ENCODE assay signal across 24 mouse cellular contexts in genomic region chr7:114854169-114854568, GRCm38 (mm10).
DNase-seq lines count a peak whose midpoint lies in the region; ATAC-seq and TF ChIP-seq lines count a peak whose summit lies in the region.
"Had no signal": no experiment of that assay in that cellular context is flagged by ENCODE, and none has a peak within 500 bp of the region (broad histone marks: within the 10 kb centered on the region; RNA-seq: fewer than 3 reads in every experiment).

No protein-coding gene starts in this region.

- no peak for TF ChIP-seq POLR2A in small intestine, adult 2 months (IDR thresholded peaks at IDR 0.05; ENCODE audit: low read depth, low read length)

- no peak overlapping the region for H3K9ac ChIP-seq in liver, embryonic 13.5 days
- no peak overlapping the region for H3K9ac ChIP-seq in liver, postnatal 0 days (replicated peaks)
- H3K9ac ChIP-seq: forebrain, embryonic 13.5 days; forebrain, postnatal 0 days; heart, embryonic 13.5 days; hindbrain, embryonic 12.5 days; hindbrain, embryonic 15.5 days had no signal

- H3K4me3 ChIP-seq in liver, embryonic 13.5 days (replicated peaks): no peak overlapping the region
- H3K4me3 ChIP-seq in liver, postnatal 0 days (ENCODE audit: low read depth, low read length): no peak overlapping the region
- H3K4me3 ChIP-seq in small intestine, adult 2 months (ENCODE audit: low read depth, low read length): no peak overlapping the region
- H3K4me3 ChIP-seq: forebrain, embryonic 10.5 days; forebrain, embryonic 13.5 days; gastrocnemius, adult 2 months; heart, embryonic 13.5 days; hindbrain, embryonic 12.5 days; hindbrain, embryonic 15.5 days had no signal

- no peak overlapping the region for H3K27ac ChIP-seq in liver, embryonic 13.5 days
- H3K27ac ChIP-seq in liver, postnatal 0 days (ENCODE audit: low read depth): no peak overlapping the region
- H3K27ac ChIP-seq in small intestine, adult 2 months (ENCODE audit: insufficient read depth, low read depth, low read length): peak overlapping the region; percentile 99
- H3K27ac ChIP-seq: forebrain, embryonic 10.5 days; forebrain, embryonic 13.5 days; gastrocnemius, adult 2 months; heart, embryonic 13.5 days; hindbrain, embryonic 12.5 days; hindbrain, embryonic 15.5 days had no signal

- peaks cover 5% of the 10 kb centered on the region; the same call in 1 of the 2 replicates for H3K4me1 ChIP-seq in liver, embryonic 13.5 days (replicated peaks)
- no peaks in the 10 kb centered on the region for H3K4me1 ChIP-seq in liver, postnatal 0 days (ENCODE audit: insufficient read depth)
- H3K4me1 ChIP-seq in small intestine, adult 2 months (ENCODE audit: control insufficient read depth, insufficient read depth, insufficient read length, low read length): peaks cover 21% of the 10 kb centered on the region
- H3K4me1 ChIP-seq: forebrain, embryonic 13.5 days; hindbrain, embryonic 12.5 days; hindbrain, embryonic 15.5 days had no signal

- TF ChIP-seq EP300 in liver, postnatal 0 days (IDR thresholded peaks at IDR 0.05; ENCODE audit: low read depth): no peak

- H3K36me3 ChIP-seq in liver, embryonic 13.5 days: no peaks in the 10 kb centered on the region
- no peaks in the 10 kb centered on the region for H3K36me3 ChIP-seq in liver, postnatal 0 days (replicated peaks; ENCODE audit: insufficient read depth, low read length)
- no peaks in the 10 kb centered on the region for H3K36me3 ChIP-seq in small intestine, adult 2 months (ENCODE audit: control insufficient read depth, insufficient read depth, low read length)
- H3K36me3 ChIP-seq: forebrain, embryonic 10.5 days; heart, embryonic 13.5 days; hindbrain, embryonic 12.5 days; hindbrain, embryonic 15.5 days had no signal

- peak; percentile 43; the same call in 1 of the 2 replicates for ATAC-seq in liver, embryonic 13.5 days (ENCODE audit: low read depth)
- no peak for ATAC-seq in liver, postnatal 0 days
- ATAC-seq: activated CD4-positive, CD25-positive, alpha-beta regulatory T cell, adult 4 months; forebrain, embryonic 13.5 days; forebrain, postnatal 0 days had no signal

- no peaks in the 10 kb centered on the region for H3K27me3 ChIP-seq in liver, embryonic 13.5 days
- no peaks in the 10 kb centered on the region for H3K27me3 ChIP-seq in liver, postnatal 0 days (ENCODE audit: insufficient read depth, low read length)
- H3K27me3 ChIP-seq in small intestine, adult 2 months (ENCODE audit: control insufficient read depth, insufficient read depth, low read length): no peaks in the 10 kb centered on the region
- H3K27me3 ChIP-seq: heart, embryonic 13.5 days; hindbrain, embryonic 12.5 days; hindbrain, embryonic 15.5 days had no signal

- no peaks in the 10 kb centered on the region for H3K9me3 ChIP-seq in liver, embryonic 13.5 days (replicated peaks)
- H3K9me3 ChIP-seq in liver, postnatal 0 days (ENCODE audit: low read length): no peaks in the 10 kb centered on the region
- H3K9me3 ChIP-seq: forebrain, embryonic 10.5 days; forebrain, embryonic 13.5 days; heart, embryonic 13.5 days; hindbrain, embryonic 12.5 days; hindbrain, embryonic 15.5 days had no signal

- peak; percentile 6 for DNase-seq in embryo, embryonic 10.5 days (ENCODE audit: low spot score)
- no peak for DNase-seq in embryo, embryonic 9.5 days (ENCODE audit: extremely low spot score)
- DNase-seq in liver, embryonic 13.5 days: no peak
- DNase-seq in liver, postnatal 0 days: no peak
- DNase-seq in yolk sac, embryonic 10.5 days (ENCODE audit: low spot score): peak; percentile 20
- no peak for DNase-seq in urinary bladder, adult 18-20 months (ENCODE audit: low spot score in 2 of 2)
- no peak for DNase-seq in adrenal gland, adult 2 months
- DNase-seq: adrenal gland, postnatal 10 days; adrenal gland, postnatal 36 days; cerebellum, adult 18-20 months; cerebellum, adult 9-10 months; cerebellum, postnatal 14 days; embryo, embryonic 11 days; forebrain, postnatal 0 days; gastrocnemius, adult 2 months; gastrocnemius, postnatal 14 days; heart, adult 18-20 months had no signal

- H3K4me2 ChIP-seq in liver, embryonic 13.5 days: no peak overlapping the region
- no peak overlapping the region for H3K4me2 ChIP-seq in liver, postnatal 0 days (ENCODE audit: low read depth, low read length)
- H3K4me2 ChIP-seq: forebrain, embryonic 13.5 days; heart, embryonic 13.5 days; hindbrain, embryonic 12.5 days; hindbrain, embryonic 15.5 days had no signal

- no peak for TF ChIP-seq CTCF in liver, postnatal 0 days (IDR thresholded peaks at IDR 0.05; ENCODE audit: low read depth)
- no peak for TF ChIP-seq CTCF in small intestine, adult 2 months (IDR thresholded peaks at IDR 0.05; ENCODE audit: extremely low read depth, insufficient read length, insufficient replicate concordance, low read depth, low read length)

- WGBS in liver, embryonic 13.5 days (ENCODE audit: insufficient replicate concordance): 33% methylated on average over 2 of the region's 2 CpGs
- 64% methylated on average over 2 of the region's 2 CpGs for WGBS in liver, postnatal 0 days (ENCODE audit: insufficient replicate concordance)
- 16% methylated on average over 2 of the region's 2 CpGs for WGBS in small intestine, adult 2 months

Comparison
In these comparisons a context has a peak if more than half of its experiments do, and no peak if none do; other contexts are left out.
1. DNase-seq: peak in embryo, embryonic 10.5 days (single experiment) and yolk sac, embryonic 10.5 days (single experiment); none in embryo, embryonic 9.5 days (single experiment), liver, embryonic 13.5 days (single experiment), liver, postnatal 0 days (single experiment), urinary bladder, adult 18-20 months (0 of 2) and adrenal gland, adult 2 months (single experiment).